Mouse (Mus musculus): ENCODE measurements around the gene Sycp2l. TPM values are rescaled to one million over a fixed set of nuclear protein-coding genes. Genes with fewer than 3 reads are reported as not detected.

The Sycp2l gene
- not detected in 2 replicates for total RNA-seq (2014; rRNA removed; ENCODE audit: low replicate concordance)
- polyA plus RNA-seq (2015; fragmentation: Nextera tagmentation; extraction: Ambion mirVana): not detected in 2 replicates

GRCm38 (mm10) chr13:41113940-41114339 lies at the start of gene Sycp2l:
Sycp2l (plus strand) TSS chr13:41114307.
- no peaks in the 10 kb centered on the region for H3K9me3 ChIP-seq (replicated peaks; ENCODE audit: control insufficient read depth, low read length)
- no peak for DNase-seq (ENCODE audit: low spot score)
- no peak within 1 kb of the TSS for H3K4me3 ChIP-seq (ENCODE audit: low read depth, low read length)
- H3K27me3 ChIP-seq (ENCODE audit: control insufficient read depth, insufficient read depth, low read length): 0 out of 2 replicates have a peak, but pooled peaks cover 8% of the 10 kb centered on the region
- TF ChIP-seq EP300 (IDR thresholded peaks at IDR 0.05; ENCODE audit: low read depth): no peak
- no peak for TF ChIP-seq CTCF (IDR thresholded peaks at IDR 0.05; ENCODE audit: low read depth)
- no peaks in the 10 kb centered on the region for H3K36me3 ChIP-seq (replicated peaks; ENCODE audit: control insufficient read depth, insufficient read depth, low read length)
- ATAC-seq (ENCODE audit: insufficient read depth, low read depth): no peak
- H3K4me1 ChIP-seq (ENCODE audit: control insufficient read depth, insufficient read depth): no peaks in the 10 kb centered on the region
- peak within 1 kb of the TSS; percentile 31 for H3K4me2 ChIP-seq (ENCODE audit: low read depth, low read length)
- no peak within 1 kb of the TSS for H3K9ac ChIP-seq (replicated peaks; ENCODE audit: low read depth, low read length)
- H3K27ac ChIP-seq (ENCODE audit: low read depth): no peak within 1 kb of the TSS
- WGBS: 21% methylated on average over 14 of the region's 14 CpGs

GRCm38 (mm10) chr13:41067618-41068017 lies 46.5 kb upstream of the Sycp2l start:
- no peak for TF ChIP-seq EP300 (IDR thresholded peaks at IDR 0.05; ENCODE audit: low read depth)
- no peak for TF ChIP-seq CTCF (IDR thresholded peaks at IDR 0.05; ENCODE audit: low read depth)

GRCm38 (mm10) chr13:41071617-41072016 lies 42.5 kb upstream of the Sycp2l start:
- Histone ChIP-seq H3K27ac (ENCODE audit: low read depth) (no peak overlapping the region), H3K9me3 (replicated peaks; ENCODE audit: control insufficient read depth, low read length) (no peaks in the 10 kb centered on the region), H3K4me3 (ENCODE audit: low read depth, low read length) (no peak overlapping the region), H3K4me1 (ENCODE audit: control insufficient read depth, insufficient read depth) (no peaks in the 10 kb centered on the region), H3K27me3 (ENCODE audit: control insufficient read depth, insufficient read depth, low read length) (no peaks in the 10 kb centered on the region), H3K36me3 (replicated peaks; ENCODE audit: control insufficient read depth, insufficient read depth, low read length) (no peaks in the 10 kb centered on the region), H3K9ac (replicated peaks; ENCODE audit: low read depth, low read length) (no peak overlapping the region), H3K4me2 (ENCODE audit: low read depth, low read length) (no peak overlapping the region)
- no peak for DNase-seq (ENCODE audit: low spot score)
- no peak for ATAC-seq (ENCODE audit: insufficient read depth, low read depth)
- TF ChIP-seq EP300 (IDR thresholded peaks at IDR 0.05; ENCODE audit: low read depth) (no peak), CTCF (IDR thresholded peaks at IDR 0.05; ENCODE audit: low read depth) (no peak)
- WGBS: 81% methylated on average over 11 of the region's 11 CpGs

More at GRCm38 (mm10) chr13:41067618-41068017, 46.5 kb upstream of the Sycp2l start:
- ATAC-seq (ENCODE audit: insufficient read depth, low read depth) (no peak), DNase-seq (ENCODE audit: low spot score) (no peak)
- Histone ChIP-seq H3K9ac (replicated peaks; ENCODE audit: low read depth, low read length) (no peak overlapping the region), H3K4me2 (ENCODE audit: low read depth, low read length) (no peak overlapping the region), H3K4me3 (ENCODE audit: low read depth, low read length) (no peak overlapping the region), H3K27me3 (ENCODE audit: control insufficient read depth, insufficient read depth, low read length) (no peaks in the 10 kb centered on the region), H3K36me3 (replicated peaks; ENCODE audit: control insufficient read depth, insufficient read depth, low read length) (no peaks in the 10 kb centered on the region), H3K27ac (ENCODE audit: low read depth) (no peak overlapping the region), H3K9me3 (replicated peaks; ENCODE audit: control insufficient read depth, low read length) (no peaks in the 10 kb centered on the region), H3K4me1 (ENCODE audit: control insufficient read depth, insufficient read depth) (no peaks in the 10 kb centered on the region)
- 89% methylated on average over 4 of the region's 4 CpGs for WGBS

- H3K9ac ChIP-seq (replicated peaks; ENCODE audit: low read depth, low read length): no peak overlapping the region
- DNase-seq (ENCODE audit: low spot score): no peak
- H3K36me3 ChIP-seq (replicated peaks; ENCODE audit: control insufficient read depth, insufficient read depth, low read length): no peaks in the 10 kb centered on the region
- H3K9me3 ChIP-seq (replicated peaks; ENCODE audit: control insufficient read depth, low read length): no peaks in the 10 kb centered on the region
- no peaks in the 10 kb centered on the region for H3K4me1 ChIP-seq (ENCODE audit: control insufficient read depth, insufficient read depth)
- H3K27me3 ChIP-seq (ENCODE audit: control insufficient read depth, insufficient read depth, low read length): peaks cover 14% of the 10 kb centered on the region
- no peak for ATAC-seq (ENCODE audit: insufficient read depth, low read depth)
- TF ChIP-seq EP300 (IDR thresholded peaks at IDR 0.05; ENCODE audit: low read depth) (no peak), CTCF (IDR thresholded peaks at IDR 0.05; ENCODE audit: low read depth) (no peak)
- H3K4me3 ChIP-seq (ENCODE audit: low read depth, low read length): no peak overlapping the region
- H3K4me2 ChIP-seq (ENCODE audit: low read depth, low read length): no peak overlapping the region
- no peak overlapping the region for H3K27ac ChIP-seq (ENCODE audit: low read depth)
- 73% methylated on average over 5 of the region's 5 CpGs for WGBS
These were observed 40.3 kb upstream of the Sycp2l start for GRCm38 (mm10) chr13:41073819-41074218.

- WGBS: 62% methylated on average over 9 of the region's 9 CpGs
- Histone ChIP-seq H3K36me3 (replicated peaks; ENCODE audit: control insufficient read depth, insufficient read depth, low read length) (no peaks in the 10 kb centered on the region), H3K9ac (replicated peaks; ENCODE audit: low read depth, low read length) (no peak overlapping the region), H3K4me1 (ENCODE audit: control insufficient read depth, insufficient read depth) (peaks cover 4% of the 10 kb centered on the region; the same call in 1 of the 2 replicates), H3K27me3 (ENCODE audit: control insufficient read depth, insufficient read depth, low read length) (peaks cover 30% of the 10 kb centered on the region), H3K4me2 (ENCODE audit: low read depth, low read length) (no peak overlapping the region), H3K27ac (ENCODE audit: low read depth) (no peak overlapping the region), H3K4me3 (ENCODE audit: low read depth, low read length) (no peak overlapping the region), H3K9me3 (replicated peaks; ENCODE audit: control insufficient read depth, low read length) (no peaks in the 10 kb centered on the region)
- DNase-seq (ENCODE audit: low spot score) (no peak), ATAC-seq (ENCODE audit: insufficient read depth, low read depth) (no peak)
- TF ChIP-seq EP300 (IDR thresholded peaks at IDR 0.05; ENCODE audit: low read depth) (no peak), CTCF (IDR thresholded peaks at IDR 0.05; ENCODE audit: low read depth) (no peak)
These were observed 36.2 kb upstream of the Sycp2l start for GRCm38 (mm10) chr13:41077921-41078320.
